Mouse (Mus musculus): Measurements from ENCODE around the gene Aplp1. TPM values are rescaled to one million over a fixed set of nuclear protein-coding genes. Genes with fewer than 3 reads are reported as not detected.

Gene Aplp1
- polyA plus RNA-seq, 1 experiment from 2014 or later: 22.6 TPM

GRCm38 (mm10) chr7:30421890-30422435, 23.4 kb downstream of the Aplp1 start:
- H3K4me2 ChIP-seq: peak overlapping the region; percentile 93
- no peaks in the 10 kb centered on the region; the same call in 1 of the 2 replicates for H3K9me3 ChIP-seq (ENCODE audit: low read depth, low read length)
- WGBS: under 1% methylated on average over 45 of the region's 45 CpGs
- ATAC-seq (ENCODE audit: insufficient read depth) (peak; percentile 78), DNase-seq (peak; percentile 93)
- peak overlapping the region; percentile 56 for H3K4me3 ChIP-seq (ENCODE audit: low read depth, low read length)
- peak overlapping the region; percentile 55 for H3K9ac ChIP-seq
- peak overlapping the region; percentile 69; the same call in 1 of the 2 replicates for H3K27ac ChIP-seq (ENCODE audit: low read depth)
- H3K27me3 ChIP-seq (ENCODE audit: insufficient read depth, low read length): 0 out of 2 replicates have a peak, but pooled peaks cover 3% of the 10 kb centered on the region
- TF ChIP-seq CTCF (IDR thresholded peaks at IDR 0.05; ENCODE audit: low read depth): no peak
- peaks cover 4% of the 10 kb centered on the region; the same call in 1 of the 2 replicates for H3K36me3 ChIP-seq (ENCODE audit: insufficient read depth)
- 0 out of 2 replicates have a peak, but pooled peaks cover 3% of the 10 kb centered on the region for H3K4me1 ChIP-seq (ENCODE audit: insufficient read depth)

- Histone ChIP-seq H3K27ac (ENCODE audit: low read depth) (peak within 1 kb of the TSS; percentile 69), H3K36me3 (ENCODE audit: insufficient read depth) (no peaks in the 10 kb centered on the region; the same call in 1 of the 2 replicates), H3K4me2 (peak within 1 kb of the TSS; percentile 93), H3K9ac (peak within 1 kb of the TSS; percentile 55), H3K9me3 (ENCODE audit: low read depth, low read length) (no peaks in the 10 kb centered on the region; the same call in 1 of the 2 replicates), H3K4me1 (ENCODE audit: insufficient read depth) (0 out of 2 replicates have a peak, but pooled peaks cover 3% of the 10 kb centered on the region), H3K27me3 (ENCODE audit: insufficient read depth, low read length) (0 out of 2 replicates have a peak, but pooled peaks cover 3% of the 10 kb centered on the region), H3K4me3 (ENCODE audit: low read depth, low read length) (peak within 1 kb of the TSS; percentile 56)
- no peak for TF ChIP-seq CTCF (IDR thresholded peaks at IDR 0.05; ENCODE audit: low read depth)
- WGBS: 9% methylated on average over 31 of the region's 31 CpGs
- peak; percentile 39; the same call in 1 of the 2 replicates for ATAC-seq (ENCODE audit: insufficient read depth)
- DNase-seq: peak; percentile 71
Measured at GRCm38 (mm10) chr7:30421175-30421889, 24.0 kb downstream of the Aplp1 start, which contains the start of gene Nfkbid. Nfkbid (plus strand) TSS chr7:30421732.

GRCm38 (mm10) chr7:30420673-30421072, 24.7 kb downstream of the Aplp1 start:
- Histone ChIP-seq H3K36me3 (ENCODE audit: insufficient read depth) (no peaks in the 10 kb centered on the region; the same call in 1 of the 2 replicates), H3K9ac (no peak overlapping the region), H3K4me2 (no peak overlapping the region), H3K9me3 (ENCODE audit: low read depth, low read length) (no peaks in the 10 kb centered on the region; the same call in 1 of the 2 replicates), H3K4me3 (ENCODE audit: low read depth, low read length) (no peak overlapping the region), H3K27me3 (ENCODE audit: insufficient read depth, low read length) (0 out of 2 replicates have a peak, but pooled peaks cover 3% of the 10 kb centered on the region), H3K27ac (ENCODE audit: low read depth) (no peak overlapping the region), H3K4me1 (ENCODE audit: insufficient read depth) (0 out of 2 replicates have a peak, but pooled peaks cover 3% of the 10 kb centered on the region)
- ATAC-seq (ENCODE audit: insufficient read depth) (no peak), DNase-seq (no peak)
- TF ChIP-seq CTCF (IDR thresholded peaks at IDR 0.05; ENCODE audit: low read depth): no peak
- WGBS: 68% methylated on average over 3 of the region's 3 CpGs

GRCm38 (mm10) chr7:30419561-30420499, 25.5 kb downstream of the Aplp1 start, which contains the start of gene Hcst:
Hcst (minus strand) TSS chr7:30419854.
- Histone ChIP-seq H3K27me3 (ENCODE audit: insufficient read depth, low read length) (0 out of 2 replicates have a peak, but pooled peaks cover 3% of the 10 kb centered on the region), H3K36me3 (ENCODE audit: insufficient read depth) (no peaks in the 10 kb centered on the region; the same call in 1 of the 2 replicates), H3K9ac (no peak within 1 kb of the TSS), H3K27ac (ENCODE audit: low read depth) (no peak within 1 kb of the TSS), H3K4me1 (ENCODE audit: insufficient read depth) (0 out of 2 replicates have a peak, but pooled peaks cover 3% of the 10 kb centered on the region), H3K9me3 (ENCODE audit: low read depth, low read length) (no peaks in the 10 kb centered on the region; the same call in 1 of the 2 replicates), H3K4me3 (ENCODE audit: low read depth, low read length) (no peak within 1 kb of the TSS), H3K4me2 (no peak within 1 kb of the TSS)
- no peak for TF ChIP-seq CTCF (IDR thresholded peaks at IDR 0.05; ENCODE audit: low read depth)
- DNase-seq (no peak), ATAC-seq (ENCODE audit: insufficient read depth) (no peak)
- WGBS: 59% methylated on average over 10 of the region's 10 CpGs

- Histone ChIP-seq H3K27me3 (ENCODE audit: insufficient read depth, low read length) (0 out of 2 replicates have a peak, but pooled peaks cover 3% of the 10 kb centered on the region), H3K4me2 (no peak overlapping the region), H3K4me3 (ENCODE audit: low read depth, low read length) (no peak overlapping the region), H3K4me1 (ENCODE audit: insufficient read depth) (0 out of 2 replicates have a peak, but pooled peaks cover 3% of the 10 kb centered on the region), H3K27ac (ENCODE audit: low read depth) (no peak overlapping the region), H3K9ac (no peak overlapping the region), H3K36me3 (ENCODE audit: insufficient read depth) (no peaks in the 10 kb centered on the region), H3K9me3 (ENCODE audit: low read depth, low read length) (no peaks in the 10 kb centered on the region; the same call in 1 of the 2 replicates)
- TF ChIP-seq CTCF (IDR thresholded peaks at IDR 0.05; ENCODE audit: low read depth): no peak
- no peak for DNase-seq
- ATAC-seq (ENCODE audit: insufficient read depth): no peak
- WGBS: 70% methylated on average over 9 of the region's 9 CpGs
Measured at GRCm38 (mm10) chr7:30417856-30418255, 27.5 kb downstream of the Aplp1 start.

- Histone ChIP-seq H3K9ac (no peak within 1 kb of the TSS), H3K9me3 (ENCODE audit: low read depth, low read length) (no peaks in the 10 kb centered on the region; the same call in 1 of the 2 replicates), H3K27ac (ENCODE audit: low read depth) (no peak within 1 kb of the TSS), H3K4me3 (ENCODE audit: low read depth, low read length) (no peak within 1 kb of the TSS), H3K4me1 (ENCODE audit: insufficient read depth) (no peaks in the 10 kb centered on the region), H3K27me3 (ENCODE audit: insufficient read depth, low read length) (no peaks in the 10 kb centered on the region), H3K36me3 (ENCODE audit: insufficient read depth) (no peaks in the 10 kb centered on the region), H3K4me2 (no peak within 1 kb of the TSS)
- no peak for DNase-seq
- 61% methylated on average over 5 of the region's 5 CpGs for WGBS
- no peak for ATAC-seq (ENCODE audit: insufficient read depth)
- no peak for TF ChIP-seq CTCF (IDR thresholded peaks at IDR 0.05; ENCODE audit: low read depth)
Measured at GRCm38 (mm10) chr7:30413596-30413995, 31.7 kb downstream of the Aplp1 start, which contains the start of gene Tyrobp. Tyrobp (plus strand) TSS chr7:30413760.

Data from lung, embryonic 14.5 days (tissue).